Mouse (Mus musculus): Measurements from ENCODE around the gene Cel.
"Not testable (repeated sequence)": the region's sequence is repeated elsewhere in the genome, so short reads cannot be mapped to it uniquely, and the experiment has no call there.

- TF ChIP-seq CTCF (IDR thresholded peaks at IDR 0.05; ENCODE audit: low read depth): peak; percentile 35
- not testable (repeated sequence) for TF ChIP-seq EP300 (IDR thresholded peaks at IDR 0.05; ENCODE audit: low read depth)
Observed at GRCm38 (mm10) chr2:28511600-28511999, 51.6 kb downstream of the Cel start.

All from liver, embryonic 14.5 days (tissue).